Mouse (Mus musculus): Measurements from ENCODE around the gene Pmf1. TPM values are rescaled to one million over a fixed set of nuclear protein-coding genes. Genes with fewer than 3 reads are reported as not detected.

Pmf1 gene
- total and polyA plus RNA-seq, 2 experiments = 12.9 to 68.1 TPM

DNA sequence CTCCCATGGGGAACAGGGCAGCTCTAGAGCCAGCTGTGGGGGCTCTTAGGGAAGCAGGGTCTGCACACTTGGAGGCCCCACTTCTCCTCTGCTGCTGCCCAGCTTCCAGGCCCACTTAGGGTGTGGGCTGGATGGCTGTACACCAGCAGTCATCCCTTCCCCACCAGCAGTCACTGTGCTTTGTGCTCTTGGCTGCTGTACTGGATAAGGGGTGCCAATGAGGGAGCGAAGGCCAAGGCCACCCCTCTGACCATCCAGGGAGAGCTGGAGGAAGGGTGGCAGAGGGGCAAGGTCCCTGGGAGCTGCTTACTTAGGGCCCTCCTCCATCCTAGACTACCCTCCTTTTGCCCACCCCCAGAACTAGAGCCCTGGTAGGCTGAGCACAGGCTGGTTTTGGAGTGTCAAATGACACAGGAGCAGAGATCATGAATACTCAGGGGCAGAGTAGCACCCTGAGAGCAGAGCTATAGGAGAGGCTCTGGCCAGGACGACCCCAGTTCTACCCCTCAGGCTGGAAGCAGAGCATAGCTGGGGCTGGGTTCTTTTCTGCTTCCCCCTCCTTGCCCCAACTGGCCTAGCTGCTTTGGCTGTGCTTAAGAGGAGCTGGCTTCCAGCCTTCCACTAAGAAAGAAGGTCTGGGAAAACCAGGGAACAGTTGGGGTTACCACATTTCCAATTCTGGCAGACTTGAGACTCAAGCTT is 48.4 kb downstream of the Pmf1 start:
- Histone ChIP-seq H3K79me2 (ENCODE audit: control insufficient read depth, insufficient read depth, low read length) (no peaks in the 10 kb centered on the region), H3K4me1 (ENCODE audit: control insufficient read depth, insufficient read depth, low read length) (no peaks in the 10 kb centered on the region), H3K27ac (replicated peaks; ENCODE audit: insufficient read depth, low read depth, low read length) (no peak overlapping the region), H3K36me3 (ENCODE audit: control insufficient read depth, insufficient read depth, low read length) (peaks cover 22% of the 10 kb centered on the region; the same call in 1 of the 2 replicates), H3K27me3 (ENCODE audit: control insufficient read depth, insufficient read depth, low read length) (peaks cover 7% of the 10 kb centered on the region; the same call in 1 of the 2 replicates), H3K9ac (ENCODE audit: low read depth, low read length) (no peak overlapping the region), H3K4me3 (ENCODE audit: insufficient read depth, low read depth, low read length) (no peak overlapping the region)
- no peak for TF ChIP-seq POLR2A (IDR thresholded peaks at IDR 0.05; ENCODE audit: extremely low read depth, insufficient read depth, low read length)
- no peak for TF ChIP-seq CTCF (IDR thresholded peaks at IDR 0.05; ENCODE audit: low read depth, low read length)
- DNase-seq (ENCODE audit: extremely low read depth, low read depth, low spot score) = no peak
- 82% methylated on average over 2 of the region's 2 CpGs for WGBS

- no peak overlapping the region for H3K9ac ChIP-seq (ENCODE audit: low read depth, low read length)
- H3K27ac ChIP-seq (replicated peaks; ENCODE audit: insufficient read depth, low read depth, low read length) = no peak overlapping the region
- WGBS = 90% methylated on average over 6 of the region's 6 CpGs
- H3K4me3 ChIP-seq (ENCODE audit: insufficient read depth, low read depth, low read length) = no peak overlapping the region
- TF ChIP-seq CTCF (IDR thresholded peaks at IDR 0.05; ENCODE audit: low read depth, low read length) (no peak), POLR2A (IDR thresholded peaks at IDR 0.05; ENCODE audit: extremely low read depth, insufficient read depth, low read length) (no peak)
- H3K36me3 ChIP-seq (ENCODE audit: control insufficient read depth, insufficient read depth, low read length) = peaks cover 27% of the 10 kb centered on the region
- H3K27me3 ChIP-seq (ENCODE audit: control insufficient read depth, insufficient read depth, low read length) = peaks cover 7% of the 10 kb centered on the region; the same call in 1 of the 2 replicates
- DNase-seq (ENCODE audit: extremely low read depth, low read depth, low spot score) = no peak
- no peaks in the 10 kb centered on the region for H3K4me1 ChIP-seq (ENCODE audit: control insufficient read depth, insufficient read depth, low read length)
- H3K79me2 ChIP-seq (ENCODE audit: control insufficient read depth, insufficient read depth, low read length) = no peaks in the 10 kb centered on the region
Measured at GRCm38 (mm10) chr3:88361096-88361495, 49.0 kb downstream of the Pmf1 start.

- Histone ChIP-seq H3K36me3 (ENCODE audit: control insufficient read depth, insufficient read depth, low read length) (peaks cover 35% of the 10 kb centered on the region), H3K4me1 (ENCODE audit: control insufficient read depth, insufficient read depth, low read length) (no peaks in the 10 kb centered on the region), H3K4me3 (ENCODE audit: insufficient read depth, low read depth, low read length) (no peak overlapping the region), H3K9ac (ENCODE audit: low read depth, low read length) (no peak overlapping the region), H3K27ac (replicated peaks; ENCODE audit: insufficient read depth, low read depth, low read length) (no peak overlapping the region), H3K79me2 (ENCODE audit: control insufficient read depth, insufficient read depth, low read length) (no peaks in the 10 kb centered on the region), H3K27me3 (ENCODE audit: control insufficient read depth, insufficient read depth, low read length) (no peaks in the 10 kb centered on the region)
- DNase-seq (ENCODE audit: extremely low read depth, low read depth, low spot score) = no peak
- 87% methylated on average over 3 of the region's 3 CpGs for WGBS
- TF ChIP-seq POLR2A (IDR thresholded peaks at IDR 0.05; ENCODE audit: extremely low read depth, insufficient read depth, low read length) = no peak
- TF ChIP-seq CTCF (IDR thresholded peaks at IDR 0.05; ENCODE audit: low read depth, low read length) = no peak
Measured at GRCm38 (mm10) chr3:88359989-88360388, 50.1 kb downstream of the Pmf1 start.

GRCm38 (mm10) chr3:88359584-88359983 is 50.5 kb downstream of the Pmf1 start:
- H3K27ac ChIP-seq (replicated peaks; ENCODE audit: insufficient read depth, low read depth, low read length) = no peak overlapping the region
- 94% methylated on average over 5 of the region's 5 CpGs for WGBS
- no peaks in the 10 kb centered on the region for H3K4me1 ChIP-seq (ENCODE audit: control insufficient read depth, insufficient read depth, low read length)
- no peak for TF ChIP-seq POLR2A (IDR thresholded peaks at IDR 0.05; ENCODE audit: extremely low read depth, insufficient read depth, low read length)
- TF ChIP-seq CTCF (IDR thresholded peaks at IDR 0.05; ENCODE audit: low read depth, low read length) = no peak
- H3K36me3 ChIP-seq (ENCODE audit: control insufficient read depth, insufficient read depth, low read length) = peaks cover 37% of the 10 kb centered on the region
- H3K4me3 ChIP-seq (ENCODE audit: insufficient read depth, low read depth, low read length) = no peak overlapping the region
- DNase-seq (ENCODE audit: extremely low read depth, low read depth, low spot score) = no peak
- H3K9ac ChIP-seq (ENCODE audit: low read depth, low read length) = no peak overlapping the region
- H3K79me2 ChIP-seq (ENCODE audit: control insufficient read depth, insufficient read depth, low read length) = no peaks in the 10 kb centered on the region
- no peaks in the 10 kb centered on the region for H3K27me3 ChIP-seq (ENCODE audit: control insufficient read depth, insufficient read depth, low read length)

GRCm38 (mm10) chr3:88354396-88355165 is 55.5 kb downstream of the Pmf1 start:
- Histone ChIP-seq H3K4me3 (ENCODE audit: insufficient read depth, low read depth, low read length) (no peak overlapping the region), H3K36me3 (ENCODE audit: control insufficient read depth, insufficient read depth, low read length) (peaks cover 60% of the 10 kb centered on the region), H3K4me1 (ENCODE audit: control insufficient read depth, insufficient read depth, low read length) (no peaks in the 10 kb centered on the region), H3K27me3 (ENCODE audit: control insufficient read depth, insufficient read depth, low read length) (no peaks in the 10 kb centered on the region), H3K9ac (ENCODE audit: low read depth, low read length) (no peak overlapping the region), H3K79me2 (ENCODE audit: control insufficient read depth, insufficient read depth, low read length) (no peaks in the 10 kb centered on the region), H3K27ac (replicated peaks; ENCODE audit: insufficient read depth, low read depth, low read length) (no peak overlapping the region)
- TF ChIP-seq POLR2A (IDR thresholded peaks at IDR 0.05; ENCODE audit: extremely low read depth, insufficient read depth, low read length) (no peak), CTCF (IDR thresholded peaks at IDR 0.05; ENCODE audit: low read depth, low read length) (no peak)
- DNase-seq (ENCODE audit: extremely low read depth, low read depth, low spot score) = no peak
- WGBS = 83% methylated on average over 8 of the region's 8 CpGs

Data from liver, adult 2 months (tissue).